Mouse (Mus musculus) embryonic facial prominence, embryonic 12.5 days (tissue): ENCODE results near the gene Plce1. TPM values are rescaled to one million over a fixed set of nuclear protein-coding genes. Genes with fewer than 3 reads are reported as not detected.
"Not testable (repeated sequence)": the region's sequence is repeated elsewhere in the genome, so short reads cannot be mapped to it uniquely, and the experiment has no call there.

Source experiments
- ATAC-seq: fragments of 200-750 bp; cut with Nextera tagmentation; 2 replicates; pipeline ENCODE4 v1.8.0; 2017; ENCODE audit not compliant: insufficient number of reproducible peaks, insufficient read depth, low FRiP score, low TSS enrichment
- H3K27ac ChIP-seq: fragments of 300-500 bp; sonication (generic); 2 replicates; pipeline ENCODE4 v1.5.1; 2016; ENCODE audit warnings: mild to moderate bottlenecking
- H3K27me3 ChIP-seq: fragments of 300-500 bp; sonication (generic); 2 replicates; pipeline ENCODE4 v1.6.1; 2016; ENCODE audit warnings: mild to moderate bottlenecking, moderate library complexity
- H3K36me3 ChIP-seq: fragments of 300-500 bp; sonication (generic); 2 replicates; pipeline ENCODE4 v1.6.1; 2016; ENCODE audit warnings: mild to moderate bottlenecking
- H3K4me1 ChIP-seq: fragments of 300-500 bp; sonication (generic); 2 replicates; pipeline ENCODE4 v1.6.1; 2016
- H3K4me2 ChIP-seq: fragments of 300-500 bp; sonication (generic); replicated peaks from 2 replicates; pipeline ENCODE4 v1.6.1; 2016; ENCODE audit warnings: mild to moderate bottlenecking, moderate library complexity
- H3K4me3 ChIP-seq: fragments of 300-500 bp; sonication (generic); 2 replicates; pipeline ENCODE4 v1.5.1; 2016; ENCODE audit warnings: mild to moderate bottlenecking
- H3K9ac ChIP-seq: fragments of 300-500 bp; sonication (generic); 2 replicates; pipeline ENCODE4 v1.6.1; 2016; ENCODE audit warnings: mild to moderate bottlenecking, moderate library complexity
- H3K9me3 ChIP-seq: fragments of 300-500 bp; sonication (generic); 2 replicates; pipeline ENCODE4 v1.6.1; 2016; ENCODE audit warnings: mild to moderate bottlenecking, moderate library complexity
- WGBS: fragments of 180-500 bp; shearing (Covaris S2); methylation state at CpG from one replicate; pipeline ENCODE4 v1.1.7; 2016; 5-methylcytosine and 5-hydroxymethylcytosine counted together
- polyA plus RNA-seq: library from polyadenylated mRNA; unstranded; fragments of >200 nt; fragmentation: Nextera tagmentation; extraction: Ambion mirVana; gene quantifications from 2 replicates; pipeline ENCODE4 v1.2.1, GENCODE M21; 2016

The Plce1 gene
- polyA plus RNA-seq, 1 experiment from 2014 or later: 4.7 TPM

- Histone ChIP-seq H3K27ac (no peak overlapping the region), H3K4me1 (peaks cover 6% of the 10 kb centered on the region; the same call in 1 of the 2 replicates), H3K9ac (no peak overlapping the region), H3K4me2 (no peak overlapping the region), H3K27me3 (no peaks in the 10 kb centered on the region), H3K36me3 (no peaks in the 10 kb centered on the region), H3K9me3 (no peaks in the 10 kb centered on the region), H3K4me3 (no peak overlapping the region)
- WGBS: 88% methylated on average over 3 of the region's 3 CpGs
- ATAC-seq: no peak
Measured at GRCm38 (mm10) chr19:38555399-38555798, 74.5 kb downstream of the Plce1 start.

- no peak for ATAC-seq
- WGBS: 50% methylated on average over 1 of the region's 1 CpGs
Measured at GRCm38 (mm10) chr19:38558816-38559215, 77.9 kb downstream of the Plce1 start.

DNA sequence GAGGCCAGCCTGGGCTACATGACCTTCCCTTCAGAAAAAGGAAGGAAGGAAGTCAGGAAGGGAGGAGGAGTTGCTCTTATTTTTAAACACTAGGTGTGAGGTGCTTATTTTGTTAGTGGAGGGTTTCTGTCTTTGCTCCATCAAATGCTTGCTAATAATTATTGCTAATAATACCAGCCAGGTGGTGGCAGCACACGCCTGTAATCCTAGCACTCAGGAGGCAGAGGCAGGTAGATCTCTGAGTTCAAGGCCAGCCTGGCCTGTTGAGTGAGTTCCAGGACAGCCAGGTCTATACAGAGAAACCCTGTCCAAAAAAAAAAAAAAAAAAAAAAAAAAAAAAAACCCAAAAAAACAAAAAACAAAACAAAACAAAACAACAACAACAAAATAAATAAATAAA lies 81.0 kb downstream of the Plce1 start:
- not testable (repeated sequence) for H3K36me3 ChIP-seq, H3K9ac ChIP-seq, H3K27me3 ChIP-seq, H3K27ac ChIP-seq, H3K4me1 ChIP-seq, ATAC-seq, H3K4me2 ChIP-seq, H3K9me3 ChIP-seq, H3K4me3 ChIP-seq
- WGBS: 67% methylated on average over 1 of the region's 1 CpGs

More at GRCm38 (mm10) chr19:38558816-38559215, 77.9 kb downstream of the Plce1 start:
- Histone ChIP-seq H3K27me3 (no peaks in the 10 kb centered on the region), H3K27ac (no peak overlapping the region), H3K36me3 (no peaks in the 10 kb centered on the region), H3K4me3 (no peak overlapping the region), H3K9ac (no peak overlapping the region), H3K4me1 (peaks cover 4% of the 10 kb centered on the region; the same call in 1 of the 2 replicates), H3K4me2 (no peak overlapping the region), H3K9me3 (no peaks in the 10 kb centered on the region)

GRCm38 (mm10) chr19:38566156-38566555 lies 85.2 kb downstream of the Plce1 start:
- Histone ChIP-seq H3K27ac (no peak overlapping the region), H3K9ac (no peak overlapping the region), H3K36me3 (no peaks in the 10 kb centered on the region), H3K4me2 (no peak overlapping the region), H3K4me1 (peaks cover 8% of the 10 kb centered on the region; the same call in 1 of the 2 replicates), H3K4me3 (no peak overlapping the region), H3K9me3 (no peaks in the 10 kb centered on the region), H3K27me3 (no peaks in the 10 kb centered on the region)
- no peak for ATAC-seq

- Histone ChIP-seq H3K4me2 (0 out of 2 replicates have a peak overlapping the region, but pooled peaks have one; percentile 11), H3K9ac (no peak overlapping the region), H3K4me3 (no peak overlapping the region), H3K9me3 (no peaks in the 10 kb centered on the region), H3K27me3 (no peaks in the 10 kb centered on the region), H3K27ac (no peak overlapping the region), H3K36me3 (no peaks in the 10 kb centered on the region), H3K4me1 (peaks cover 8% of the 10 kb centered on the region; the same call in 1 of the 2 replicates)
- no peak for ATAC-seq
- WGBS: 28% methylated on average over 7 of the region's 7 CpGs
Measured at GRCm38 (mm10) chr19:38566752-38567151, 85.8 kb downstream of the Plce1 start.

- H3K36me3 ChIP-seq: no peaks in the 10 kb centered on the region
- H3K4me3 ChIP-seq: no peak overlapping the region
- no peak overlapping the region for H3K4me2 ChIP-seq
- peaks cover 8% of the 10 kb centered on the region; the same call in 1 of the 2 replicates for H3K4me1 ChIP-seq
- no peak overlapping the region for H3K27ac ChIP-seq
- 54% methylated on average over 5 of the region's 5 CpGs for WGBS
- no peak overlapping the region for H3K9ac ChIP-seq
- no peaks in the 10 kb centered on the region for H3K9me3 ChIP-seq
- H3K27me3 ChIP-seq: no peaks in the 10 kb centered on the region
- no peak for ATAC-seq
Measured at GRCm38 (mm10) chr19:38567331-38567730, 86.4 kb downstream of the Plce1 start.

GRCm38 (mm10) chr19:38578554-38579146 lies 97.7 kb downstream of the Plce1 start:
- H3K4me3 ChIP-seq: no peak overlapping the region
- H3K27me3 ChIP-seq: no peaks in the 10 kb centered on the region
- 37% methylated on average over 8 of the region's 8 CpGs for WGBS
- no peak overlapping the region for H3K4me2 ChIP-seq
- H3K9ac ChIP-seq: no peak overlapping the region
- H3K4me1 ChIP-seq: peaks cover 4% of the 10 kb centered on the region; the same call in 1 of the 2 replicates
- H3K27ac ChIP-seq: no peak overlapping the region
- H3K9me3 ChIP-seq: no peaks in the 10 kb centered on the region
- H3K36me3 ChIP-seq: no peaks in the 10 kb centered on the region
- no peak for ATAC-seq

GRCm38 (mm10) chr19:38582861-38583260 lies 102.0 kb downstream of the Plce1 start:
- H3K9ac ChIP-seq: no peak overlapping the region
- H3K9me3 ChIP-seq: no peaks in the 10 kb centered on the region
- H3K4me1 ChIP-seq: peaks cover 17% of the 10 kb centered on the region; the same call in 1 of the 2 replicates
- WGBS: 93% methylated on average over 1 of the region's 1 CpGs
- H3K27ac ChIP-seq: no peak overlapping the region
- H3K4me3 ChIP-seq: no peak overlapping the region
- H3K36me3 ChIP-seq: no peaks in the 10 kb centered on the region
- no peak for ATAC-seq
- H3K4me2 ChIP-seq: no peak overlapping the region
- H3K27me3 ChIP-seq: no peaks in the 10 kb centered on the region

GRCm38 (mm10) chr19:38587559-38587958 lies 106.7 kb downstream of the Plce1 start:
- 53% methylated on average over 5 of the region's 5 CpGs for WGBS
- Histone ChIP-seq H3K4me3 (no peak overlapping the region), H3K27me3 (no peaks in the 10 kb centered on the region), H3K4me2 (no peak overlapping the region), H3K36me3 (no peaks in the 10 kb centered on the region), H3K9me3 (no peaks in the 10 kb centered on the region), H3K27ac (no peak overlapping the region), H3K4me1 (peaks cover 14% of the 10 kb centered on the region; the same call in 1 of the 2 replicates), H3K9ac (no peak overlapping the region)
- ATAC-seq: no peak

DNA sequence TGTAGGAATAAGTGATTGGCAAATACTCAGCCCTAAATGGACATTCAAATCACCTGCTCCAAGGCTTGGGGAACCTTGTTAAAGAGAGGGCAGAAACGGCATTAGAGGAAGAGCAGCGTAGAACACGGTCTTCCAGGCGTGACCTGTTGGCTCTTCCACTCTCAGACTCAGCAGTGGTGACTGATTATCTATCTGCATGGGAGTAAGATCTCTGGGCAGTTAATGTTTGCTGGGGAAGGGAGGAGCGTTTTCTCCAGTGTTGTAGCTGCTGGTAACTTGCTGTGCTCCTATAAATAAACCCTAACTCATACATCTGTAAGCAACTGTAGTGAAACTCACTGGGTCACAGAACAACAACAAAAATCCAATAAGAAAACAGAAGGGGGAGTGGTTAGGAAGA lies 108.6 kb downstream of the Plce1 start:
- peaks cover 14% of the 10 kb centered on the region; the same call in 1 of the 2 replicates for H3K4me1 ChIP-seq
- H3K27me3 ChIP-seq: no peaks in the 10 kb centered on the region
- no peak overlapping the region for H3K4me2 ChIP-seq
- H3K9me3 ChIP-seq: no peaks in the 10 kb centered on the region
- no peak overlapping the region for H3K4me3 ChIP-seq
- no peak for ATAC-seq
- H3K9ac ChIP-seq: no peak overlapping the region
- 91% methylated on average over 5 of the region's 5 CpGs for WGBS
- H3K27ac ChIP-seq: no peak overlapping the region
- no peaks in the 10 kb centered on the region for H3K36me3 ChIP-seq

- no peaks in the 10 kb centered on the region for H3K36me3 ChIP-seq
- H3K9ac ChIP-seq: no peak overlapping the region
- no peak overlapping the region for H3K27ac ChIP-seq
- WGBS: 83% methylated on average over 8 of the region's 8 CpGs
- no peaks in the 10 kb centered on the region for H3K27me3 ChIP-seq
- no peak overlapping the region for H3K4me3 ChIP-seq
- H3K9me3 ChIP-seq: no peaks in the 10 kb centered on the region
- H3K4me1 ChIP-seq: peaks cover 14% of the 10 kb centered on the region; the same call in 1 of the 2 replicates
- H3K4me2 ChIP-seq: no peak overlapping the region
- no peak for ATAC-seq
Measured at GRCm38 (mm10) chr19:38589941-38590340, 109.0 kb downstream of the Plce1 start.

GRCm38 (mm10) chr19:38592566-38593224 lies 111.8 kb downstream of the Plce1 start:
- Histone ChIP-seq H3K9ac (no peak overlapping the region), H3K4me1 (peaks cover 2% of the 10 kb centered on the region; the same call in 1 of the 2 replicates), H3K4me3 (no peak overlapping the region), H3K36me3 (no peaks in the 10 kb centered on the region), H3K27me3 (no peaks in the 10 kb centered on the region), H3K4me2 (no peak overlapping the region), H3K9me3 (no peaks in the 10 kb centered on the region), H3K27ac (no peak overlapping the region)
- WGBS: 72% methylated on average over 7 of the region's 7 CpGs
- ATAC-seq: no peak
